Mouse (Mus musculus): ENCODE measurements around the gene Cyth1. TPM values are rescaled to one million over a fixed set of nuclear protein-coding genes. Genes with fewer than 3 reads are reported as not detected.
A peak's percentile ranks its signal among the peaks of the same experiment; 100 is the strongest.

Gene Cyth1
- total RNA-seq, 2 experiments from 2014 or later, result 88.0 to 91.7 TPM

- no peak for DNase-seq (ENCODE audit: low spot score in 2 of 2)
Observed at GRCm38 (mm10) chr11:118225056-118225836, 23.1 kb downstream of the Cyth1 start.

GRCm38 (mm10) chr11:118223416-118224067 lies 24.9 kb downstream of the Cyth1 start:
- no peak for DNase-seq (ENCODE audit: low spot score in 2 of 2)

- DNase-seq (ENCODE audit: low spot score in 2 of 2), result no peak
Observed at GRCm38 (mm10) chr11:118222917-118223316, 25.5 kb downstream of the Cyth1 start.

- no peak for DNase-seq (ENCODE audit: low spot score in 2 of 2)
Observed at GRCm38 (mm10) chr11:118222351-118222885, 26.0 kb downstream of the Cyth1 start.

- DNase-seq (ENCODE audit: low spot score in 2 of 2), result peak in 1 of 2 experiments; percentile 82
Observed at GRCm38 (mm10) chr11:118220561-118221262, 27.7 kb downstream of the Cyth1 start.

GRCm38 (mm10) chr11:118219066-118219465 lies 29.3 kb downstream of the Cyth1 start:
- no peak for DNase-seq (ENCODE audit: low spot score in 2 of 2)

GRCm38 (mm10) chr11:118216468-118216867 lies 31.9 kb downstream of the Cyth1 start:
- no peak for DNase-seq (ENCODE audit: low spot score in 2 of 2)

GRCm38 (mm10) chr11:118215928-118216458 lies 32.4 kb downstream of the Cyth1 start:
- DNase-seq (ENCODE audit: low spot score in 2 of 2), result no peak

GRCm38 (mm10) chr11:118212636-118213112 lies 35.7 kb downstream of the Cyth1 start:
- no peak for DNase-seq (ENCODE audit: low spot score in 2 of 2)

- peak; percentile 56 to 83 for DNase-seq (ENCODE audit: low spot score in 2 of 2)
Observed at GRCm38 (mm10) chr11:118211749-118212635, 36.4 kb downstream of the Cyth1 start.

- DNase-seq (ENCODE audit: low spot score in 2 of 2), result no peak
Observed at GRCm38 (mm10) chr11:118210962-118211361, 37.4 kb downstream of the Cyth1 start.

- DNase-seq (ENCODE audit: low spot score in 2 of 2), result peak; percentile 63 to 82
Observed at GRCm38 (mm10) chr11:118210116-118210515, 38.3 kb downstream of the Cyth1 start.

- no peak for DNase-seq (ENCODE audit: low spot score in 2 of 2)
Observed at GRCm38 (mm10) chr11:118209376-118209775, 39.0 kb downstream of the Cyth1 start.

GRCm38 (mm10) chr11:118208672-118209272 lies 39.6 kb downstream of the Cyth1 start:
- no peak for DNase-seq (ENCODE audit: low spot score in 2 of 2)

- DNase-seq (ENCODE audit: low spot score in 2 of 2), result no peak
Observed at GRCm38 (mm10) chr11:118207424-118208033, 40.9 kb downstream of the Cyth1 start.

GRCm38 (mm10) chr11:118206267-118206666 lies 42.1 kb downstream of the Cyth1 start:
- DNase-seq (ENCODE audit: low spot score in 2 of 2), result no peak

GRCm38 (mm10) chr11:118203469-118203868 lies 44.9 kb downstream of the Cyth1 start:
- DNase-seq (ENCODE audit: low spot score in 2 of 2), result no peak

GRCm38 (mm10) chr11:118202410-118203233 lies 45.8 kb downstream of the Cyth1 start:
- peak; percentile 83 to 91 for DNase-seq (ENCODE audit: low spot score in 2 of 2)

Measured in layer of hippocampus, adult 18-20 months (tissue).